Mouse (Mus musculus): ENCODE results near the gene Aif1. TPM values are rescaled to one million over a fixed set of nuclear protein-coding genes. Genes with fewer than 3 reads are reported as not detected.

Gene Aif1
- polyA plus RNA-seq, 1 experiment from 2014 or later: 14.6 TPM

GRCm38 (mm10) chr17:35204494-35205379, 28.9 kb upstream of the Aif1 start, which contains the start of gene Lta:
Lta (minus strand) TSS chr17:35205351.
- Histone ChIP-seq H3K4me2 (no peak within 1 kb of the TSS), H3K27me3 (peaks cover 47% of the 10 kb centered on the region), H3K36me3 (no peaks in the 10 kb centered on the region), H3K4me1 (peaks cover 4% of the 10 kb centered on the region; the same call in 1 of the 2 replicates), H3K9ac (no peak within 1 kb of the TSS), H3K9me3 (no peaks in the 10 kb centered on the region), H3K4me3 (no peak within 1 kb of the TSS), H3K27ac (no peak within 1 kb of the TSS)
- no peak for ATAC-seq (ENCODE audit: insufficient number of reproducible peaks, low FRiP score, low TSS enrichment, low read depth)
- WGBS: 29% methylated on average over 20 of the region's 20 CpGs

GRCm38 (mm10) chr17:35202442-35202841, 26.6 kb upstream of the Aif1 start:
- Histone ChIP-seq H3K9me3 (no peaks in the 10 kb centered on the region), H3K4me3 (no peak overlapping the region), H3K27me3 (peaks cover 51% of the 10 kb centered on the region), H3K4me1 (peaks cover 4% of the 10 kb centered on the region; the same call in 1 of the 2 replicates), H3K4me2 (no peak overlapping the region), H3K27ac (no peak overlapping the region), H3K9ac (no peak overlapping the region), H3K36me3 (no peaks in the 10 kb centered on the region)
- WGBS: 71% methylated on average over 4 of the region's 4 CpGs
- no peak for ATAC-seq (ENCODE audit: insufficient number of reproducible peaks, low FRiP score, low TSS enrichment, low read depth)

DNA sequence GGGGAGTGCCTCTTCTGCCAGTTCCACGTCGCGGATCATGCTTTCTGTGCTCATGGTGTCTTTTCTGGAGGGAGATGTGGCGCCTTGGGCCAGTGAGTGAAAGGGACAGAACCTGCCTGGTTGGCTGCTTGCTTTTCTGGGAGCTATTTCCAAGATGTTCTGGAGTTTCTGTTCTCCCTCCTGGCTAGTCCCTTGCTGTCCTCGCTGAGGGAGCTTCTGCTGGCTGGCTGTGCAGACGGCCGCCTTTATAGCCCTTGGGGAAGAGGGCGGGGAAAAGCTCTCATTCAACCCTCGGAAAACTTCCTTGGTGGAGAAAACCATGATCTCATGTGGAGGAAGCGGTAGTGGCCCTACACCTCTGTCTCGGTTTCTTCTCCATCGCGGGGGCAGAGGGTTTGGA, 25.9 kb upstream of the Aif1 start, which contains the start of gene Tnf:
Tnf (minus strand) TSS at position 221 of the 400 bp plus-strand sequence.
- peaks cover 54% of the 10 kb centered on the region for H3K27me3 ChIP-seq

GRCm38 (mm10) chr17:35201128-35201527, 25.3 kb upstream of the Aif1 start:
- no peak for ATAC-seq (ENCODE audit: insufficient number of reproducible peaks, low FRiP score, low TSS enrichment, low read depth)
- WGBS: 77% methylated on average over 11 of the region's 11 CpGs
- Histone ChIP-seq H3K4me2 (no peak overlapping the region), H3K4me1 (peaks cover 7% of the 10 kb centered on the region; the same call in 1 of the 2 replicates), H3K27ac (no peak overlapping the region), H3K27me3 (peaks cover 60% of the 10 kb centered on the region), H3K36me3 (no peaks in the 10 kb centered on the region), H3K9me3 (no peaks in the 10 kb centered on the region), H3K4me3 (peak overlapping the region; percentile 12; the same call in 1 of the 2 replicates), H3K9ac (no peak overlapping the region)

More for the DNA sequence above, 25.9 kb upstream of the Aif1 start, which contains the start of gene Tnf:
- Histone ChIP-seq H3K4me1 (peaks cover 4% of the 10 kb centered on the region; the same call in 1 of the 2 replicates), H3K27ac (no peak within 1 kb of the TSS), H3K36me3 (no peaks in the 10 kb centered on the region), H3K9me3 (no peaks in the 10 kb centered on the region), H3K9ac (no peak within 1 kb of the TSS), H3K4me3 (peak within 1 kb of the TSS; percentile 12; the same call in 1 of the 2 replicates), H3K4me2 (0 out of 2 replicates have a peak within 1 kb of the TSS, but pooled peaks have one; percentile 5)
- WGBS: 23% methylated on average over 13 of the region's 13 CpGs
- no peak for ATAC-seq (ENCODE audit: insufficient number of reproducible peaks, low FRiP score, low TSS enrichment, low read depth)

DNA sequence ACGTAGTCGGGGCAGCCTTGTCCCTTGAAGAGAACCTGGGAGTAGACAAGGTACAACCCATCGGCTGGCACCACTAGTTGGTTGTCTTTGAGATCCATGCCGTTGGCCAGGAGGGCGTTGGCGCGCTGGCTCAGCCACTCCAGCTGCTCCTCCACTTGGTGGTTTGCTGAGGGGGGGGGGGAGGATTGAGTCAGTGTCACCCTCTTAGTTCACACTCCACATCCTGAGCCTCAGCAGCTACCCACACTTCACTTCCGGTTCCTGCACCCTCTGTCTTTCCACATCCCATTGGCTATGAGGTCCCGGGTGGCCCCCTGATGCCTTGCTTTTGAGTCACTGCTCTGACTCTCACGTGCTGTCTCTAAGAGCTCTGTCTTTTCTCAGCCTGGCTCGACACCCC, 24.5 kb upstream of the Aif1 start:
- H3K4me2 ChIP-seq: no peak overlapping the region
- no peak overlapping the region for H3K4me3 ChIP-seq
- H3K9me3 ChIP-seq: no peaks in the 10 kb centered on the region
- H3K9ac ChIP-seq: no peak overlapping the region
- 85% methylated on average over 10 of the region's 11 CpGs for WGBS
- ATAC-seq (ENCODE audit: insufficient number of reproducible peaks, low FRiP score, low TSS enrichment, low read depth): no peak
- peaks cover 67% of the 10 kb centered on the region for H3K27me3 ChIP-seq
- no peaks in the 10 kb centered on the region for H3K36me3 ChIP-seq
- peaks cover 14% of the 10 kb centered on the region for H3K4me1 ChIP-seq
- no peak overlapping the region for H3K27ac ChIP-seq

DNA sequence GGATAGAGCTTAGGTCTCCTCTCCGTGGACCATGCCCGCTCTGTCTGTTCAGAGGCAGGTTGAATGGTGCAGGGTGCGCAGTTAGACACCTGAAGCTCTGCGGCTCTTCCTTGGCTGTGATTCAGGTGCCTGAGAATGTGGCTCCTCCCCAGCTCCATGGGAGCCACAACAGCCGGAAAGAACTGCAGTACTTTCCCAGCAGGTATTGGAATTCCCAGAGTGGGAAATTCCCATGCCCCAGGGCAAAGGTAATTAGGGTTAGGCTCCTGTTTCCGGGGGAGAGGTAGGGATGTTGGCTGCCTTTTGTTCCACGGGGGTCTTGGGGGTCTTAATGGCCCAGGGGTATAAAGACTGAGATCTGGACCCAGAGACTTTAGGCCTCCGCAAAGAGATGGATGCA, 23.1 kb upstream of the Aif1 start:
- ATAC-seq (ENCODE audit: insufficient number of reproducible peaks, low FRiP score, low TSS enrichment, low read depth): no peak
- no peaks in the 10 kb centered on the region for H3K9me3 ChIP-seq
- H3K9ac ChIP-seq: no peak overlapping the region
- H3K27me3 ChIP-seq: peaks cover 69% of the 10 kb centered on the region
- H3K27ac ChIP-seq: no peak overlapping the region
- WGBS: 27% methylated on average over 8 of the region's 8 CpGs
- peaks cover 26% of the 10 kb centered on the region for H3K4me1 ChIP-seq
- no peak overlapping the region for H3K4me2 ChIP-seq
- H3K4me3 ChIP-seq: no peak overlapping the region
- no peaks in the 10 kb centered on the region for H3K36me3 ChIP-seq

GRCm38 (mm10) chr17:35198029-35198428, 22.2 kb upstream of the Aif1 start:
- no peak overlapping the region for H3K27ac ChIP-seq
- no peak overlapping the region for H3K9ac ChIP-seq
- H3K9me3 ChIP-seq: no peaks in the 10 kb centered on the region
- 48% methylated on average over 7 of the region's 7 CpGs for WGBS
- peaks cover 64% of the 10 kb centered on the region for H3K27me3 ChIP-seq
- ATAC-seq (ENCODE audit: insufficient number of reproducible peaks, low FRiP score, low TSS enrichment, low read depth): no peak
- H3K4me1 ChIP-seq: peaks cover 26% of the 10 kb centered on the region
- H3K4me2 ChIP-seq: no peak overlapping the region
- no peak overlapping the region for H3K4me3 ChIP-seq
- H3K36me3 ChIP-seq: no peaks in the 10 kb centered on the region

DNA sequence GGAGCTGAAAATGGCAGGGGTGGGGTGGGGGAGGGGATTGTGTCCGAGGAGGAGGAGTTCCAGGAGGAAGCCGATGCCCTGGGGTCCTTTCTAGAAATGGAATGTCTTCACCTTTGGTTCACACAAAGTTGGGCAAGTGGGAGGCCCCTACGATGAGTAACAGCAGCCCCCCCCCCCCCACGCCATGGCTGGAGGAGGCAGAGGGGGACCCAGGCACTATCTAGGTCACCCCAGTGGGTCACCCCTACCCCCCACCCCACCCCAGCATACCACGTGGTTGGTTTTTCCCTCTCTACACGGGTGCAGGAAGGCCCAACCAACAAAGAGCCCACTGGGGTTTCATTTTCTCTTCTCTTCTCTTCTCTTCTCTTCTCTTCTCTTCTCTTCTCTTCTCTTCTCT, 21.3 kb upstream of the Aif1 start:
- H3K4me3 ChIP-seq: no peak overlapping the region
- no peak overlapping the region for H3K27ac ChIP-seq
- ATAC-seq (ENCODE audit: insufficient number of reproducible peaks, low FRiP score, low TSS enrichment, low read depth): no peak
- H3K36me3 ChIP-seq: no peaks in the 10 kb centered on the region
- peaks cover 26% of the 10 kb centered on the region for H3K4me1 ChIP-seq
- peaks cover 57% of the 10 kb centered on the region for H3K27me3 ChIP-seq
- 35% methylated on average over 6 of the region's 6 CpGs for WGBS
- H3K4me2 ChIP-seq: no peak overlapping the region
- H3K9me3 ChIP-seq: no peaks in the 10 kb centered on the region
- H3K9ac ChIP-seq: no peak overlapping the region

DNA sequence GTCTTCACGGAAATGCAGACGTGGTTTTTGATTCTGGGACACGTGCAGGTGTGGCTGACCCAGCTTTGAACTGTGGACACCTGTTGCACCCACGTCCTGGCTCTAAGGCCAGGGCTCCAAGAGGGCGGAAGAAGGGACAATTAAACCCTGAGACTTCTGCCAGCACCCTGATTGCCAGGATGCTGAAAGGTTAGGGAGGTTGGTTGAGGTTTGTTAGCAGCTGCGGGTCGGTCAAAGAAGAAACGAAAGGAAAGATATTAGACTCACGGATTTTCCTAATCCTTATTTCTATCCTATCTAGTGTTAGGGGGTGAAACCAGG, 20.4 kb upstream of the Aif1 start:
- WGBS: 27% methylated on average over 9 of the region's 9 CpGs
- H3K36me3 ChIP-seq: no peaks in the 10 kb centered on the region
- H3K4me2 ChIP-seq: peak overlapping the region; percentile 87
- H3K27me3 ChIP-seq: peaks cover 51% of the 10 kb centered on the region
- peaks cover 22% of the 10 kb centered on the region for H3K4me1 ChIP-seq
- no peaks in the 10 kb centered on the region for H3K9me3 ChIP-seq
- peak overlapping the region; percentile 46 for H3K4me3 ChIP-seq
- H3K27ac ChIP-seq: no peak overlapping the region
- no peak for ATAC-seq (ENCODE audit: insufficient number of reproducible peaks, low FRiP score, low TSS enrichment, low read depth)
- no peak overlapping the region for H3K9ac ChIP-seq

DNA sequence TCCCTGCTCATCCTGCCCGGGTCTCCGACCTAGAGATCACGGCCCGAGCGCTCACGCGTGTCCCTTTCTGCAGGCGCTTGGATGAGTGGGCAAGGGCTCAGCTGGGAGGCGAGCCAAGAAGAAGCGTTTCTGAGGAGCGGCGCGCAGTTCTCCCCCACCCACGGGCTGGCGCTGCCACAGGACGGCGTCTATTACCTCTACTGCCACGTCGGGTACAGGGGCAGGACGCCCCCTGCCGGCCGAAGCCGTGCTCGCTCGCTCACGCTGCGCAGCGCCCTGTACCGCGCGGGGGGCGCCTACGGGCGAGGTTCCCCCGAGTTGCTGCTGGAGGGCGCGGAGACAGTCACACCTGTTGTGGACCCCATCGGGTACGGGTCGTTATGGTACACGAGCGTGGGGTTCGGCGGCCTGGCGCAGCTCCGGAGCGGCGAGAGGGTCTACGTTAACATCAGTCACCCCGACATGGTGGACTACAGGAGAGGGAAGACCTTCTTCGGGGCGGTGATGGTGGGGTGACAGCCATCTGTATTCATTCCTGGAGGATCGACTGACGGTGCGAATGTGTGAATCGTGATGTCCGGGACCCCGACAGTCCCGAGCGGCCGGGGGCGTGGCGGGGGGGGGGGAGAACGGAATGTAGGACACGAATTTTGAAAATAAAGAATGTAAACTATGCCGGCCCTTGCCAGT, 19.9 kb upstream of the Aif1 start:
- H3K9ac ChIP-seq: peak overlapping the region; percentile 52
- peak overlapping the region; percentile 46 for H3K4me3 ChIP-seq
- peak overlapping the region; percentile 87 for H3K4me2 ChIP-seq
- H3K36me3 ChIP-seq: no peaks in the 10 kb centered on the region
- WGBS: 2% methylated on average over 66 of the region's 66 CpGs
- peaks cover 22% of the 10 kb centered on the region for H3K4me1 ChIP-seq
- H3K27ac ChIP-seq: no peak overlapping the region
- peak; percentile 73 for ATAC-seq (ENCODE audit: insufficient number of reproducible peaks, low FRiP score, low TSS enrichment, low read depth)
- no peaks in the 10 kb centered on the region for H3K9me3 ChIP-seq
- peaks cover 47% of the 10 kb centered on the region for H3K27me3 ChIP-seq

DNA sequence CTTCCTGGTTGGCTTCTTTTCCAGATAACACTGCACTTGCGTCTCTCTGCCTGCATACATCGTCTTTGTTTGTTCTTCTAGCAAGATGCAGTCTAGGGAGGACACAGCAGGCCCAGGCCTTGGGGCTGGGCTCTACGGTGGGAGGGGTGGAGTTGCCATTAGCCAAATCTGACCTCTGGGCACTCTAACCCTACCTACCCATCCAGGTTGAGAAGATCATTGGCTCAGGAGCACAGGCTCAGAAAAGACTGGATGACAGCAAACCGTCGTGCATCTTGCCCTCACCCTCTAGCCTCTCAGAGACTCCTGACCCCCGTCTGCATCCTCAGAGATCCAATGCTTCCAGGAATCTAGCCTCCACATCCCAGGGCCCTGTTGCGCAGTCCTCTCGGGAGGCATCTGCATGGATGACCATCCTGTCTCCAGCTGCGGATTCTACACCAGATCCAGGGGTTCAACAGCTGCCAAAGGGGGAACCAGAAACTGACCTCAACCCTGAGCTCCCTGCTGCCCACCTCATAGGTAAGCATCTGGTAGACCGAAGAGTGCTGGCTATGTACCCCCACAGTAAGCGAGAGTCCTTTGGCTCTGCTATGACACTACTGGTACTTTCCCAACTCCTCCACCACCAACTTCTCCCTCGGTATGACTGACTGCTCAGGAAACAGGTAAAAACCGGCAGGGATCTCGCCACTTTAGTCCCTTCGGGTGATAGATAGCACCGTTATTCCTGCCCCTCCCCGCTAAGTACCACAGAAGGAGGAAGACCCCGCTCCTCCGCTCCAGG, 19.2 kb upstream of the Aif1 start:
- Histone ChIP-seq H3K4me1 (peaks cover 22% of the 10 kb centered on the region), H3K4me3 (peak overlapping the region; percentile 46), H3K27me3 (peaks cover 41% of the 10 kb centered on the region), H3K36me3 (no peaks in the 10 kb centered on the region), H3K9me3 (no peaks in the 10 kb centered on the region), H3K4me2 (peak overlapping the region; percentile 87), H3K27ac (no peak overlapping the region), H3K9ac (peak overlapping the region; percentile 52)
- 41% methylated on average over 19 of the region's 19 CpGs for WGBS
- no peak for ATAC-seq (ENCODE audit: insufficient number of reproducible peaks, low FRiP score, low TSS enrichment, low read depth)
